Mouse (Mus musculus): ENCODE data around the gene Qtrt1.

The Qtrt1 gene

GRCm38 (mm10) chr9:21419646-21420045 lies 8.0 kb downstream of the Qtrt1 start:
- no peak for DNase-seq (ENCODE audit: low read depth, low spot score)

- peak; percentile 99 for DNase-seq (ENCODE audit: low read depth, low spot score)
Measured at GRCm38 (mm10) chr9:21424631-21425555, 13.3 kb downstream of the Qtrt1 start, which contains the start of gene Dnm2. Gene Dnm2 (plus strand): TSS chr9:21424908.

- no peak for DNase-seq (ENCODE audit: low read depth, low spot score)
Measured at GRCm38 (mm10) chr9:21425556-21425945, 13.9 kb downstream of the Qtrt1 start.

- no peak for DNase-seq (ENCODE audit: low read depth, low spot score)
Measured at GRCm38 (mm10) chr9:21426013-21426412, 14.4 kb downstream of the Qtrt1 start.

GRCm38 (mm10) chr9:21426525-21426924 lies 14.9 kb downstream of the Qtrt1 start:
- DNase-seq (ENCODE audit: low read depth, low spot score): no peak

GRCm38 (mm10) chr9:21427773-21428172 lies 16.1 kb downstream of the Qtrt1 start:
- DNase-seq (ENCODE audit: low read depth, low spot score): no peak

- DNase-seq (ENCODE audit: low read depth, low spot score): no peak
Measured at GRCm38 (mm10) chr9:21428178-21428577, 16.5 kb downstream of the Qtrt1 start.

GRCm38 (mm10) chr9:21430724-21431123 lies 19.1 kb downstream of the Qtrt1 start:
- DNase-seq (ENCODE audit: low read depth, low spot score): no peak

GRCm38 (mm10) chr9:21432066-21432465 lies 20.4 kb downstream of the Qtrt1 start:
- DNase-seq (ENCODE audit: low read depth, low spot score): no peak

GRCm38 (mm10) chr9:21433766-21434165 lies 22.1 kb downstream of the Qtrt1 start:
- no peak for DNase-seq (ENCODE audit: low read depth, low spot score)

- no peak for DNase-seq (ENCODE audit: low read depth, low spot score)
Measured at GRCm38 (mm10) chr9:21434410-21434809, 22.8 kb downstream of the Qtrt1 start.

- DNase-seq (ENCODE audit: low read depth, low spot score): no peak
Measured at GRCm38 (mm10) chr9:21435777-21436635, 24.4 kb downstream of the Qtrt1 start.

GRCm38 (mm10) chr9:21437577-21437976 lies 25.9 kb downstream of the Qtrt1 start:
- DNase-seq (ENCODE audit: low read depth, low spot score): no peak

GRCm38 (mm10) chr9:21438219-21438618 lies 26.6 kb downstream of the Qtrt1 start:
- DNase-seq (ENCODE audit: low read depth, low spot score): peak; percentile 53

- DNase-seq (ENCODE audit: low read depth, low spot score): no peak
Measured at GRCm38 (mm10) chr9:21439456-21439855, 27.8 kb downstream of the Qtrt1 start.

GRCm38 (mm10) chr9:21439914-21440313 lies 28.3 kb downstream of the Qtrt1 start:
- DNase-seq (ENCODE audit: low read depth, low spot score): no peak

- DNase-seq (ENCODE audit: low read depth, low spot score): no peak
Measured at GRCm38 (mm10) chr9:21440387-21440786, 28.8 kb downstream of the Qtrt1 start.

- no peak for DNase-seq (ENCODE audit: low read depth, low spot score)
Measured at GRCm38 (mm10) chr9:21443853-21444252, 32.2 kb downstream of the Qtrt1 start.

- DNase-seq (ENCODE audit: low read depth, low spot score): no peak
Measured at GRCm38 (mm10) chr9:21444574-21444973, 32.9 kb downstream of the Qtrt1 start.

- no peak for DNase-seq (ENCODE audit: low read depth, low spot score)
Measured at GRCm38 (mm10) chr9:21445081-21445744, 33.6 kb downstream of the Qtrt1 start.

- DNase-seq (ENCODE audit: low read depth, low spot score): no peak
Measured at GRCm38 (mm10) chr9:21447778-21448177, 36.1 kb downstream of the Qtrt1 start.

- no peak for DNase-seq (ENCODE audit: low read depth, low spot score)
Measured at GRCm38 (mm10) chr9:21449710-21450109, 38.1 kb downstream of the Qtrt1 start.

All from skeletal muscle tissue, adult 2 months (tissue).